Mouse (Mus musculus) right cerebral cortex, postnatal 10 days (tissue): ENCODE measurements around the gene Rbp1.

ENCODE experiments used
- DNase-seq, 2 experiments: peaks; one replicate each; pipeline ENCODE4 v3.0.0; 2021; ENCODE audit warnings: low spot score in 2 of 2

Gene Rbp1

DNA sequence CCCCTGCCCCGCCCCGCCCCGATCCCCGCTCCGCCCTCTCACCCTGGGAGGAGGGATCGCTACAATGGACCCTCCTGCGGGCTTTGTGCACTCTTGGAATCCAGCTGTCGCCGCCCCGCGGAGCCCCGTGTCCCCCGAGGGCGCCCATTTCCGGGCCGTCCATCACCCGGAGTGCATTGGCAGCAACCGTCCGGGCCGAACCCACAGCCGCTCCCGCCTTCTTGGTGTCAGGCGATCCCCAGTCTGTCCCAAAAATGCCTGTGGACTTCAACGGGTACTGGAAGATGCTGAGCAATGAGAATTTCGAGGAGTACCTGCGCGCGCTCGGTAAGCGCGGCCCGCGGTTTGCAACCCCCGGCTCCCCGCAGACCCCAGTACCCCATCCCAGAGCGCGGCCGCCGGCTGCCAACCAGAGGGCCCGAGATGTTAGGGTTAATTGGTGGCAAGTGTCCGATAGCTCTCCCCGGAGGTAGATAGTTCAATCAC lies 2.0 kb downstream of the Rbp1 start:
- DNase-seq: peak in 1 of 2 experiments; percentile 41

DNA sequence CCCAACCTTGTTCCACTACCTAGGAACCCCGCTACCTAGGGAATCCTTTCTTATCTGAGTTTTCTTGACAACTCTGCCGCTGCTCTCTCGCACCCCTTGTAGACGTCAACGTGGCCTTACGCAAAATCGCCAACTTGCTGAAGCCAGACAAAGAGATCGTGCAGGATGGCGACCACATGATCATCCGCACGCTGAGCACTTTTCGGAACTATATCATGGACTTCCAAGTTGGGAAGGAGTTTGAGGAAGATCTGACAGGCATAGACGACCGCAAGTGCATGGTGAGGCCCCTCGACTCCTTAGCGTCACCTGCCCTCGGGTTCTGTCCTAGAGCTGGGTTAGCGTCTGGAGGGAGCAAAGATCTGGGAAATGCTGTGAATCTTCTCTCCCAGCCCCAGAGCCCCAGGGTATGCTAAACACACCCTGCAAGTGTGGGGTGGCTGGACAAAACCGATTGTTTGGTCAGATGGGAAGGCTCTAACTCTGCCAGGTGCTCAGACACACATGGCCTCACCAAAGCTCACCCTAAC lies 2.7 kb downstream of the Rbp1 start:
- no peak for DNase-seq

DNA sequence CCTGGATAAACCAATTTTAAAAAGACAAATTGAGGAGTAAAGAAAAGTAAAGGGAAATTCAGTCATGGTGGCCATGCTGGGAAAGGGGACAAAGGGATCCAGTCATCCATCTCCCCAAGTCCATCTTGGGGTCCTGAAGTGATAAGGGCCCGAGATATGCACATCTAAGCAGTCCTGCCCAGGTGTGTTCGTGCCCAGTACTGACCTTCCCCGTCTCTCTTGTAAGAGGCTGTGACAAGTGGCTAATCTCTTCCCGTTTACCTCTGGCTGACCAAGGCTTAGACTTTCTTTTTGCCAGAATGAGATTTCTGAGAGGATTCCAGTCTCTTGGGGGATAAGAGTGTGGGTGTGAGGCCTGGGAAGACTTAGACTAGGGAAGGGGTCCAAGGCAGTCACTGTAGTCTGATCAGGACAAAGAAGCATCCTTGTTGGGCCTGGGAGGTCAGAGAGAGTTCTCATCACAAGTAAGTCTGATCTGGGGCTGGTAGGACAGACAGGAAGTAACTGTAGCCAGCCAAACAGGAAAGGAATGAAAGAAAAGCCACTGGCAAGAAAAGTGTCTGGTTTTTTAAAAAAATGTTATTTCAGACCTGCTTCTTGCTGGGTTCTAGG lies 5.3 kb downstream of the Rbp1 start:
- DNase-seq: no peak

DNA sequence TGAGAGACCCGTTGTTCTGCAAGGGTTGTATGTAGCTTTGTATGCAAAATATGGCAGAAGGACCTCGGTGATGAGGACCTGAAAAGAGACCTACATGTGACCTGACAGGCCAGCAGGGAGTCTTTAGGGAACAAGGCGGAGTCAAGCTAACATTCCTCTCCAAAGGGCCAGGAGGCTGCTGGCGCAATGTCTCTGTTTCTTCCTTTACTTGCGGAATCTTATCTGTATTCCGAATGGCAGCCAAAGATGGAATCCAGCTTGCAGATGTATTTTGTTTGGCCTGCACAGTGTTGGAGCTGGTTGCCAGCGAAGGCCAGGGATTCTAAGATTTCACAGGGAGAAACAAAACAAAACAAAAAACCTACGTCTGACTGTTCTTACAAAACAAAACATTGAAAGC lies 6.0 kb downstream of the Rbp1 start:
- no peak for DNase-seq

DNA sequence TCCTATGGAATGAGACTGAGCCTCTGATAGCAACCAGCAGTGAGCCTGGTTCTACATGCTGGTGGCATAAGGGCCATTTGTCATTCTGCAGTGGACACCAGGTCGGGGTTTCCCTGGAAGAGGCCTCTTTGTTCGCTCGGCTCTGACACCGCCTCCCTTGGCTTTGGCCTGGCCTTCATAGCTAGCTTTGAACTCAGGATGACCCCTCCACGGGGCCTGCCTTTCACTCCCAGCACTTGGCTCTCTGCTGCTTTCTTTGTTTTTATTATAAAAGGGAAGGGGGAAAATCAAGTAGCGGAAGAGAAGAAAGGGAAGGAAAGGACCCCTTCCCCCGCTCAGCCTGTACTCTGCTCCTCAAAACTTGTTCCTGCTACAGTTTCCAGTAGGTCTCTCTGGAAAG lies 7.0 kb downstream of the Rbp1 start:
- DNase-seq: peak; percentile 48 to 53

DNA sequence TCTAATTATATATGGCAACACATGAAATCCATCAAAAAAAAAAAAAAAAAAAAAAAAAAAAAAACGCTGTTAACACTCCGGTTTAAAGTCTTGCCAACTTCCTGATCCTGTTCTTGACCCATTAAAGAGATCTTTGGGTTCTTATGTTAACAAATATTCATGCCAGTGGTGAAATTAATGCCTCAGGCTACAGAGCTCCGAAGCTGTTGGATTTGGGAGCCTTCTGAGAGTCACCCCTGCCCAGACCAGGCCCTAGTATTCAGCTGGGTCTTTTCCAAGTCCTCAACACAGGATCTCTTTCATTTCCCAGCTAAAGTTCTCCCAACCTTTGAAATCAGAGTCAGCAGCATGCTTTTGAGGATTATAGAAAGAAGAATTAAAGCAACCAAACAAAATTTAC lies 7.8 kb downstream of the Rbp1 start:
- no peak for DNase-seq

DNA sequence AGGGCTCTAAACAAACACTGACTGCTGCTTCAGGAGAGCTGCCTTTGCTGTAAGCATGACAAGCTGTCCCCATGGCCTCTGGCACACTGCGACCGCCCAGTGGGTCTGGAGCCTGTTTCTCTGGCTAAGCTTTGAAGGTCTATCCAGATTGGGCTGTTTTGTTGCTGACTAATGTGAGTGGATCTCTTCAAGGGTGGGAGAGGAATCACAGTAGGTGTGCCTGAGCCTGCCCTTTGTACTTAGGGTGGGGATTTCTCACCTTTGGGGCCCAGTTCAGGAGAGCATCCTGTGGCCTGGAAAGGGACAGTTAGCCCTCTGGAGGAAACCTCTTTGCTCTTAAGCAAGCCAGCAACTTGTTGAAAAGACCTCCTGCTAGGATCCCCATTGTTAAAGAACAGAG lies 10.3 kb downstream of the Rbp1 start:
- DNase-seq: no peak

DNA sequence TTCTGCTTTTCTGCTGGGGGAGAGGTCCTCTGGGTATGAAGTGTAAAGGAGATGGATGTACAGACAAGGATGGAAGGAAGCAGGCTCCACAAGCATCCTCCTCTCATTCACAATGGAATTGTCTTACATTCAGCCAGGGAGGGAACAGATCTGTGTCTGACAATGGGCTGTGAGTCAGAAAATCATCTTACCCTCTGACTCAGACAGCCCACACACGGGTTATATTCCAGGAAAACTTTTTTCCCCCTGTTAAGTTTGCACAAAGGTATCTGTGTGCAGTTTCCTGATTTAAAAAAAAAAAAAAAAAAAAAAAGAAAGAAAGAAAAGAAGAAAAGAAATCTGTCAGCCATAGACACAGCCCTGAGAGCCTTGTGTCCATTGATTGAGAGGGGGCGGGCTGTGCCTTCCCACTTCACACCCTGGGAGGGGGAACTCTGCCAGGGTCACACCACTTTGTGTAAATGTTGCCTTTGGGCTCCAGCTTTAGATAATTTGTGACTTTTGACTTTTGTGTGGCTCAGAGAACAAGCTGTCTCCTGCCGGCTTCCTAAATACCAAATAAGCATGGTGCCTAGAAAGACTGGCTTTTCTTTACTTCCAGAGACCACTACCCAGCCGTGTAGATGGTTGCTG lies 11.3 kb downstream of the Rbp1 start:
- DNase-seq: no peak

DNA sequence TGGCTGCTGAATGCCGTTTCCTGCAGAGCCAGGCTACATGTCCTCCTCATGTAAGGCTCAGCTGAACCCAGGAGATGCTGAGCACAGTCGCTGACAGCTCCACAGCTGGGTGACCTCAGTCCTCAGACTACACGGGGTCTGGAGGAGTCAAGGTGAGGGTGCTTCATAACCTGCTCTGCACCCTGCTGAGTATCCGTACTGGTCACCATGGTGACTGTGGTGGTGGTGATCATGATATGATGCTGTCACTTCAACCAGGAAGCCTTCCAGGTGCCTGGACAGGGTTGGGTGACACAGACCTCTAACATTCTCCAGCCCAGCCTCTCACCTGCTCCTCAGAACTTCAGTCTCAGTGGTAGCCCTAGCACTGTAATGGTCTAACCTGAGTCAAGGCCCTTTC lies 15.1 kb downstream of the Rbp1 start:
- DNase-seq: no peak

DNA sequence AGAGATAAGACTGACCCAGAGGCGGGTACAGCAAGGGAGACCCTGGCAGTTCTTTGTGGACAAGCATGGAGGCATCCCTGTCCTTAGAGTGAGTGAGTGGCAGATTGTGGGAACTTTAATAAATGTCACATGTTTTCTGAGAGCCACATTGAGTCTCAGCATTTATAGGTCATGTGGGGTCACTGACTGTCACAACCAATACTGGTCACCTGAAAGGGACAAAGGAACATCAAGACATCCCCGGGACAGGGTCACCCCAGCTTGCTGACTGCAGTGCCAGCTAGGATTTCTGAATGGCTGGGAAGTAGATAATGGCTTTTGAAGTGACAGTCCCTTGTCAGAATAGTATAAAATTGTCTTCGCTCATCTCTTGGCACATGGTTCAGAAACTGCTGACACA lies 16.3 kb downstream of the Rbp1 start:
- DNase-seq: no peak

DNA sequence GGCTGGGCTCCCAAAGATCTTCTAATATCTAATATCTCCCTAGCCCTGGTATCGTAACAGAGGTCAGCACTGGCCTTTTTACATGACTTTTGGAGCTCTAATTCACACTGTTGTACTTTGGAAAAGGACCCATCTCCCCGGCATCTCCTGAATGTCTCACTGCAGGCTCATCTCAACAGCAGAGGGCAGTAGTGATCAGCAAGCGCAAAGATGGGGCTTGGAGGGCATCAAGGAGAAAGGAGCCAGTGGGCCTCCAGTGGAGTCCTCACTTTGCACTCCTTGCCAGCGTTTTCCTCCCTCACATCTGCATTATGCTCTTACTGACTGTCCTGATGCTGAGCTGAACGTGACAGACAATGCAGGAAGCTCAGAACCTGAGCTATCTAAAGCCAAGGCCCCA lies 19.9 kb downstream of the Rbp1 start:
- DNase-seq: peak in 1 of 2 experiments; percentile 51

DNA sequence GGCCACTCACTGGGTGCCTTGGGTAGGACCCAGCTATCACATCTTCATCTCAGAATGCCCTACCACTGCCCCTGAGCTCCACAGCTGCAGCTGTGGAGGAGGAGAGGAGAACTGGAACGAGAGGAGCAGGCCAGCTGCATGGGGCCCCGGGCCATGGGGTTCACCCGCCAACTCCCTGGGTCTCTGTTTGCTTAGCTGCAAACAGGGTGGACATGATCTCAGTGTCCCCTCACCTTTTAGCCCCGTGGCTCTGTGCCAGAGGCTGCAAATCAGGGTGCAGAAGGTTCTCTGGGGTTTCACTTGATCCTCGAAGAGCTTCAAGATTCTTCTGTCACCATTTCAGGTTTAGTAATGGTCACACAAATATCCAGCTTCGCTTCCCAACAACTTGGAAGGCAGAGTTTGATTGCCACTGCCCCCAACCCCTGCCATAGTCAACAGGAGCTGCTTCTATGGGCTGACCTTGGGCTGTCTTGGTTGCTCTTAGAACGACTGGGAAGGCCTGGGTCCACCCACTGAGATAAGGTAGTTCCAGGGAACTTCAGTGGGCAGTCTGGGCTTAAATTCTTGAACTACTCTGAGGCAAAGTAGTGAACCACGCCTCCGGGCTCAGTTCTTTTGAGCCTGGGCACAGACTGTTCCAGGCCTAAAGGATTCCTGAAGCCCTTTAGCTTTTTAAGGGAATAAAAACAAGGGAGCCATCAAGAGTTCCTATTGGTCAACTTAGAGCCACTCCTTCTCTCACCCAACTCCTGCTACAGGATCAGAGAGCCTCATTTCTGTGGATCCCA lies 22.8 kb downstream of the Rbp1 start:
- DNase-seq: no peak

DNA sequence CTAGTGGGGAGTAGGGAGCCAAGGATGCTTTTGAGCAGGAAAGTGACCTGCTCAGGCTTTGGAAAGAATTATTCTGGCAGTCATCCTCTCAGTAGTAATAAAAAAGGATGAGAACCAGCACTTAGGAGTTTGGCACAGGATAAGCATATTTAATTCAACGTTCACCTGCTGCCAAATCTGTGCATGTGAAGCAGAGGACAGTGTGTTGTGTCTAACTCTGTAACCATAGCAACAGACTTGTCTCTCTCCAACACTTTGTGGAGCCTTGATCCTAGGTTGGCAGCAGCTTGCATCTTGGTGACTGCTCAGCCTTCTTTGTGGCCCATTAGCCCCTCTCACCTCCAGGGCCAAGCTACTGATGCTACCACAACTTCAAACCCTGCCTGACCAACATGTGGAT lies 28.2 kb downstream of the Rbp1 start:
- peak in 1 of 2 experiments; percentile 35 for DNase-seq

DNA sequence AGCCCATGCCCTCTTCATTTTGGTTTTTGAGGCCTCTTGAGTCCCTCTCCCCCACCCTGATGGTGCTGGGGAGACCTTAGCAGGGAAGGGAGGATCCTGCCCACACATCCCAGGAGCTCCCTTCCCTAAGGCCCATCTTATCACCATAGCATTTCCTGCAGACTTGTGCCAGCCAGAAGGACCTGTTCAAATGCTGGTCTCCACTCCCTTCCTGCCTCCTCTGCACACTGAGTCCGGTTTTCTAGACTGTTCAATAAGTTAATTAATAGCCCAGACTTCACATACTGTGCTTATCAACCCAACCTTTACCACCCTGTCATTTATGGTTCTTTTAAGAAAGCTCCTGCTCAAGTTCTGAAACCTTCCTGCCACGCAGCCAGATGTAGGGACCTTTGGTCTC lies 43.9 kb downstream of the Rbp1 start:
- no peak for DNase-seq

DNA sequence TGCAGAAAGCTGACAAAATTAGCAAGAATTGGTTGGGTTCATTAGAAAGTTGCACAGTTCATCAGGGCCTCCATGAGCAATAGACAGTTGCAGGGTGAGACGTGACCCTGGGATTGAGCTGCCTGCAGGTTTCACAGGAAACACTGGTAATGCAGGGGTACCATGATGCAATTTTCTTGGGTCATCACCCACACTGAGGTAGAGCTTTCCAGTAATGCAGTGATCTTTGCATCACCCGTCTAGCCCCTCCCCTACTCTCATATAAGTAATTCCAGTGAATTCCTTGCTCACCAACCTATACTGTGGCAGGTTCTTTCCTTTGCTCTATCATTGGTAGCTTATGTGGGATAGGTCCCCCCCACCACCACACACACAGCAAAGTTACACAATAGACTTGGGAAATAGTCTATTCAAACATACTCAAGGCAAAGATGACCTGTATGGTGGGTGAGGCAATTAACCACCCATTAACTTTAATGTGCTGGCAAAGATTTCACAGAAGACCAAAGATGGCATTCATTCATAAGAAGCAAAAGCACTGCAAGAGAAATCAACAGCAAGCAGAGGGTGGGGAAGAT lies 57.5 kb downstream of the Rbp1 start:
- no peak for DNase-seq

DNA sequence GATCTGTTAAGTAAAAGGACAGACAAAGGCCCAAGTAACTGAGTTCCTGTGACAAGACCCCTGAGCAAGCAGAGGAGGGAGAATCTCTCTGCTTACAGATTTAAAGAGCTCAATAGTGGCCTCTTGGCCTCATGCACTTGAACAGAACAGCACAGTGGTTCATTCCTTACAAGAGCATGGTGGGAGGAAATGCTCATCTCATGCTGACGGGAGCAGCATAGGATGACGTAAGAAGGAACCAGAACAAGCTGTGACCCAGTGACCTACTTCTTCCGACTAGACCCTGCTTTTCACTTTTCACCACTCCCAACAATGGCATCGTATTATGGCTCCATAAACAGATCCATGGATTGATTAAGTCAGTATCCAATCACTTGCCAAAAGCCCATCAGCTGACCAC lies 59.5 kb downstream of the Rbp1 start:
- DNase-seq: no peak

DNA sequence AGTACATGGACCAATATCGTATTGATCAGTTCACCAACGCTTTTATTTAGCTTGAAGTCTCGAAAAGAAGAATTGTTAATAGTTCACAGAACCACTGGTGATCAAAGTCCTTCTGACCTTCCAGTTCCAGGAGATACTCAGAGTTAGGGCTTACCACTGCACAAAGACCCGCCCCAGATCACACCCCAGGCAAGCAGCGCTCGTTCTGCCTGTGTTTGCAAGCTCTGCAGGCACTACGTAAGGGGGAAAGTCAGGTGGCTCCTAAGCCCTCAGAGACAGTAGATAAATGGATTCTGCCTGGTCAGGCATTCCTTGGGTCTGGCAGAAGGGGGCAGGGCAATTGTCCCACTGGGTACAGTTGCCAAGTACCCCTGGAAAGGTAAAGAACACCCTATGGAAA lies 62.3 kb downstream of the Rbp1 start:
- no peak for DNase-seq

DNA sequence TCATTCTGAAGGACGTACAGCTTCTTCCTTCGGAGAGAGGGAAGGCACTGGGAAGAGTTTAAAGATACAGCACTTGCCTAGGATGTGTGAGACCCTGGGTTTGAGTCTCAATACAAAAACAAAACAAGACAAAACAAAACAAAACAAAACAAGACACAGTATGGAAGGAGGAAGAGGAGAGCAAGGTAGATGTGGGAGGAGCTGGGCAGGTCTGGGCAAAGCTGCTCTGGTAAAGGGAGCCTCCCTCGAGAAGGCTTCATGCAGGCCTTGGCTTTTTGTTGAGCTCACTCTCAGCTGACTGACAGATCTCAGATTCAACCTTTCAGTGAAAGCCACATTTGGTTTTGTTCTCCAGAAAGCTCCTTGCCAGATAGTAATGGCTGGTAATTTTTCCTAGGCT lies 63.1 kb downstream of the Rbp1 start, which contains the start of gene Rbp2:
Rbp2 (plus strand) TSS at position 301 of the 400 bp plus-strand sequence.
- no peak for DNase-seq

DNA sequence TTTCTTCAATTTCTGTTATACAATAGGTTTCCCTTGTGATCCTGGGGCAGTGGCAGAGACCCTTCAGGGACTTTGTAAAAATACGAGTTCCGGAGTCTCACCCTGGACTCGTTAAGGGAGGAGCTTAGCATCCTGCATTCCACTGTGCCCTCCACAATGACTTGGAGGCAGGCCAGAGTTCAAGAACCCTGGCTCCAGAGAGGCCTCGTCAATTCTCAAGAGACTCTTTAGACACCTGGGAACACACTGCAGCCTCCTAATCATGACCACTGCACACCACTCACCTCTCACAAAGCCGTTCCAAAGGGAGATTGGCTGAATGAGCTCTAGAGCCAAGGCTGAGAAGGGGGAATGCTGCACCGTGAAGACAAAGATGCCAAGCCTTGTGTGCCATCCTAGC lies 64.5 kb downstream of the Rbp1 start:
- no peak for DNase-seq

DNA sequence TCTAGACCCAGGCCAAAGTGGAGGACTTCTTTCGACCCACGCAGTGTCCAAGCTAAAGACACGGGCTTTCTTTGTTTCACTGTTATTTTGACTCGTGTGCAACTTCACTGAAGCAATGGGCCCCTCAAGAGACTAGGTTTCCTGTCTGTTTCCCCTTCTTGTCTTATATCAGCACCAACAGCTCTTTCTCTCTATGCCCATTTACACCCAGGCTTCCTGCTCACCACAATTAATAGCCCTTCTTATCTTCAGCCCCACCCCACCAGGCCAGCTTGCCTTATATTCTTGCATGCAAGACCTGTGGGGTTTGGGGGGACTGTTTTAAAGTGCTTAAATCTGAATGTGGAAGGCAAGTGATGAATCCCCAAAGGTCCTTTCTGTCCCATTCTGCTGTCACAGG lies 66.8 kb downstream of the Rbp1 start:
- DNase-seq: no peak

DNA sequence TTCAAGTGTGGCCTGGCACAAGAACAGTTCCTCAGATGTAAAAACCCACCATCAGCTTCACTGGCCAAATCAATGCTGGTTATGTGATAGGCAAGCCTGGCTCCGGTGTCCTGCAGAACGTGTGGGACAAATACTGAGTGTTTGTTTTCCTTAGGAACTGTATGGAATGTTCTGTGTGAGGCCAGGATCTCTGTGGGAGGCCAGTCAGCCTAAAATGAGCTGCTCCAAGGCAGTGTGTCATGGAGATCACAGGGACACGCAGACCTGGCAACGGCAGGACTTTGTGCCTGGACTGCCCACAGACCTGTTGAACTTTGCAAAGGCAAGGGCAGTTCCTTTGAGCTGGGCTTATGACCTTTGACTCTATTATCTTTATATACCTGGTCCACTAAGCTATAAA lies 67.4 kb downstream of the Rbp1 start:
- no peak for DNase-seq

DNA sequence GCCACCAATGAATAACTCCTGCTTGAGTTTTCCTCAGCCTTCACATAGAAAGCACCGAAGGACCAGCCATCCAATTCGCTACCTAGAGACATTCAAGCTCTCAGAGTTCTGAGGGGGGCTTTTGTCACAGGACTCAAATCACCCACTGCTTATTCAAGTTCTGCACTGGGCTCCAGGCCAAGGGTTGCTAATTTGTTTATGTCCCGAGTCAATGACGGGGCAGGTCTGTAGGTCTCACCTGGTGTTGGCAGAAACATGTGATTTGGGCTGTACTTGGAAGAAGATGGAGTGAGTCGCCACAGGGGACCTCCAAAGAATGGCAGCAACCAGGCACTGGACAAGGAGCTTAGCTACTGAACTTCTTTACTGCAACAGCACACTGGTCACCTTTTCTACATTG lies 68.3 kb downstream of the Rbp1 start:
- no peak for DNase-seq
